Mouse (Mus musculus) embryonic stem cell, embryonic (primary cell): Measurements from ENCODE around the gene Cbr2.

Experiments used
- CTCF ChIA-PET, 4 experiments: fragments of 300-600 bp in 2 of 4; fragments of 350-600 bp in 2 of 4; sonication (Branson Sonifier 250); formaldehyde crosslinking; loops; one replicate each; lab custom pipeline; 2022; ENCODE audit warnings: inconsistent platforms in 2 of 4; lab: Charles Lee
- POLR2A ChIA-PET, 4 experiments: fragments of 300-600 bp in 2 of 4; fragments of 350-600 bp in 2 of 4; sonication (Branson Sonifier 250); formaldehyde crosslinking; loops; one replicate each; lab custom pipeline; 2022; ENCODE audit warnings: antibody characterized with exemption in 4 of 4, inconsistent platforms in 1 of 4; lab: Charles Lee

Gene Cbr2

DNA sequence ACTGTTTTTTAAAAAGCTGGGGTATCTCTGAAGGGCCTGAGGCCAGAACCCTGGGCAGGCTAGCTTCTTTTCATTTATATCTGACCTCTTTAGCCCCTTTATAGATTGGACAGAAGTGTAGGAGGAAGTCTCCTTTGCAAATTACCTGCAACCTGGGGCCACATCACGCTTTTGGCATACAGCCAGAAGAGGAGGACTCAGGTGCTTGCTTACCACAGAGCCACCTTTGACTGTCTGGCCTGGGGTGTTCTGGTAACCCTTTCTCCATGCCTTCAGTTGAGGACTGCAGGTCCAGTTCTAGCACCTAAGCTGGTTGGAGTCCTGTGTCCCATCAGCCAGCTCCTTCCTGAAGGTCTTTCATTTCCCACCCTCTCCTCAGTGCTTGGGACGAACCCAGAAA is 22.4 kb downstream of the Cbr2 start:
- CTCF ChIA-PET = interaction anchor here (0.5 to 4.4 kb wide), 17 partner anchors 11 to 550 kb away, joined by 3 to 28 read pairs (median 4); partner anchors contain the start of genes Narf (in 1 of the 4), Notum (in 1 of the 4) and Rac3 (in 1 of the 4)
- POLR2A ChIA-PET = interaction anchor here in 3 of 4 experiments (0.6 to 29.7 kb wide), 25 partner anchors 9 to 437 kb away, joined by 3 to 509 read pairs (median 6); partner anchors contain the start of genes Pycr1 (in 2 of the 3), Aspscr1 (in 1 of the 3), Mafg (in 1 of the 3) and Mrpl12 (in 1 of the 3)

DNA sequence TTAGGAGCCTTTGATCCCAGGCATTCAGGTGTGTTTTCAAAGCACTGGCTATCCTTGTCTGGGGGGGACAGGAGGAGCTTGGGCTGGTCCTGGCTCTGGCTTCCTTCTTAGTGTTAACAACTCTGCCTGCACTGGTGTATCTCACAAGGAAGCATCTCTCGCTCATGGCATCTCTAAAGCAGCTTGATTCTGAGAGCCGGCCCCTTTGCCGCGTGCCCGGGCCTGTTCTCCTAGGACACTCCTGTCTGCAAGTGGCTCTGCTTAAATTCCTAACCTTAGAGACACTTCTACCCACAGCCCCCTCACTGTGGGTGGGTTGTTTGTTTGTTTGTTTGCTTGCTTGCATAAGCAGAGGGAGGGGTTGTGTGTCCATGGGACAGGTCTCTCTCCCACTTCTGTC is 23.9 kb downstream of the Cbr2 start:
- POLR2A ChIA-PET = interaction anchor here (0.6 to 29.7 kb wide), 29 partner anchors 9 to 372 kb away, joined by 3 to 509 read pairs (median 4); partner anchors contain the start of genes Pycr1 (in 2 of the 4), Rac3 (in 2 of the 4), Aspscr1 (in 1 of the 4) and Mafg (in 1 of the 4)
- CTCF ChIA-PET = interaction anchor here in 2 of 4 experiments (0.8 to 4.4 kb wide), 5 partner anchors 11 to 69 kb away, joined by 3 to 28 read pairs (median 10); no protein-coding TSS in a partner anchor

DNA sequence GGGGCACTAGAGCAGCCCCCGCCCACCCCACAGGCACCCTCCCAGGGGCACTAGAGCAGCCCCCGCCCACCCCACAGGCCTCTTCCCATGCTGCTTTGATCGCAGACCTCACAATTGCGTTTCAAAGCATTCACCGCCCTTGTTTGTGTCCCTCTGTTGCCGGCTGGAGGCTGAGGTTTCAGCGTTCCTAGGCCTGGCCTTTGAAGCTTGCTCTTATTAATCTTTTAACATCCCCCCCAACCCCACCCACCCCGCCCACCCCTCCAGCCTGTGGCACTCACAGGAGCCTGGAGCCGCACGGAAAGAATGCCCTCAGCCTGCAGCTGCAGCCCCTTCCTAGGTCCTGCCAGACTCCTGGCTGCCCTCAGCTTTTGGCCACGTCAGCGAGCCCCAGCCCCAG is 24.7 kb downstream of the Cbr2 start:
- CTCF ChIA-PET = interaction anchor here (0.7 to 2.6 kb wide), 12 partner anchors 10 to 396 kb away, joined by 3 to 12 read pairs (median 5); no protein-coding TSS in a partner anchor
- POLR2A ChIA-PET = interaction anchor here in 3 of 4 experiments (0.8 to 29.7 kb wide), 25 partner anchors 9 to 439 kb away, joined by 3 to 509 read pairs (median 6); partner anchors contain the start of genes Mafg (in 2 of the 3), Pycr1 (in 2 of the 3), Aspscr1 (in 1 of the 3) and Mrpl12 (in 1 of the 3)

GRCm38 (mm10) chr11:120706120-120706519 is 25.8 kb downstream of the Cbr2 start:
- POLR2A ChIA-PET = interaction anchor here in 2 of 4 experiments (0.6 to 29.7 kb wide), 25 partner anchors 8 to 815 kb away, joined by 3 to 509 read pairs (median 4); partner anchors contain the start of genes Pycr1 (in 2 of the 2), Aspscr1 (in 1 of the 2), Cenpx (in 1 of the 2) and Lrrc45 (in 1 of the 2)

GRCm38 (mm10) chr11:120704486-120705325 is 27.2 kb downstream of the Cbr2 start:
- CTCF ChIA-PET = interaction anchor here (0.6 to 2.6 kb wide), 16 partner anchors 9 to 250 kb away, joined by 3 to 7 read pairs (median 4); partner anchors contain the start of genes Cenpx (in 1 of the 4), Dcxr (in 1 of the 4) and Lrrc45 (in 1 of the 4)
- POLR2A ChIA-PET = interaction anchor here (0.5 to 29.7 kb wide), 31 partner anchors 9 to 443 kb away, joined by 3 to 509 read pairs (median 4); partner anchors contain the start of genes Pycr1 (in 3 of the 4), Cenpx (in 2 of the 4), Lrrc45 (in 2 of the 4) and Mafg (in 2 of the 4)

More at GRCm38 (mm10) chr11:120706120-120706519, 25.8 kb downstream of the Cbr2 start:
- CTCF ChIA-PET = interaction anchor here in 3 of 4 experiments (0.7 to 2.6 kb wide), 17 partner anchors 9 to 440 kb away, joined by 3 to 12 read pairs (median 3); partner anchors contain the start of genes Sirt7 (in 1 of the 3) and Tex19.1 (in 1 of the 3)

DNA sequence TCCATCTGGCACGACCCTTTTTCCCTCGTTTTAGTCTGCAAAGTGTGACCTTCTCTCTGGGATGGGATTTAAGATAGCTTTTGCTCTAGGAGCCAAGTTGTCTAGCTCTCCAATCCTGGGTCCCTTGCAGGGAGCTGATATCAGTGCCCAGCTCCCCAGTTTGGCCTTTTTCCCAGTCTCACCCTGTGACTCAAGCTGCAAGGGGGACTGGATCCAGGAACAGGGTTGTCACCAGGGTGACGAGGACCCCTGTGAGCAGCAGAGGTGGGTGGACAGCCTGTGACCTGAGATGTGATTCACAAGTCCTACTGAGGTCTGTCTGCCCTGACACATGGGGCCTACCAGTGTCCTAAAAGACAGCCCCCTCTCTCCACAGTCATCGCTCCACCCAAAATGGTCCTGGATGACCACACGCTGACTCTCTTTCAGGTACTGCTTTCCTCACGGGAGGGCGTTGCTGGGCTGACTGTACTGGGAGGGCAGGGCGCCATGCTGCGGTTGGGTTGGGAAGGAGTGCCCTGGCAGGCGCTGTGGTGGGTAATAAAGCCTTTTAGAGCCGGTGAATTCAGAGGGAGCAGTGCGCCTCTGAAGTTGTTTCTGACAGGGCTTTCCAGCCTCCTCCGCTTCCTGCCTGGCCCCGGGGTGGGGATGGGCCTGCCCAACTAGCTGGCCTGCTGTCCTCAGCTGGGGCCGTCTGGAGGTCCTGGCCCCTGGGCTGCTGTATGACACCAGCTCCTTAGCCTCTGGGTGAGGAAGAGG is 28.0 kb downstream of the Cbr2 start:
- ChIA-PET CTCF (interaction anchor here in 3 of 4 experiments (0.6 to 1.5 kb wide), 10 partner anchors 10 to 258 kb away, joined by 3 to 5 read pairs (median 4); partner anchors contain the start of genes Cenpx (in 1 of the 3), Dcxr (in 1 of the 3) and Lrrc45 (in 1 of the 3)), POLR2A (interaction anchor here in 3 of 4 experiments (0.7 to 29.7 kb wide), 22 partner anchors 10 to 444 kb away, joined by 3 to 509 read pairs (median 4); partner anchors contain the start of genes Pycr1 (in 3 of the 3), Aspscr1 (in 2 of the 3), Rac3 (in 2 of the 3) and Cenpx (in 1 of the 3))

GRCm38 (mm10) chr11:120697741-120698140 is 34.2 kb downstream of the Cbr2 start:
- CTCF ChIA-PET = interaction anchor here (0.5 to 1.5 kb wide), 11 partner anchors 8 to 102 kb away, joined by 3 to 5 read pairs (median 3); no protein-coding TSS in a partner anchor
- POLR2A ChIA-PET = interaction anchor here in 3 of 4 experiments (0.5 to 29.7 kb wide), 12 partner anchors 11 to 723 kb away, joined by 3 to 509 read pairs (median 3); partner anchors contain the start of genes Cenpx (in 2 of the 3), Lrrc45 (in 2 of the 3) and Aspscr1 (in 1 of the 3)

DNA sequence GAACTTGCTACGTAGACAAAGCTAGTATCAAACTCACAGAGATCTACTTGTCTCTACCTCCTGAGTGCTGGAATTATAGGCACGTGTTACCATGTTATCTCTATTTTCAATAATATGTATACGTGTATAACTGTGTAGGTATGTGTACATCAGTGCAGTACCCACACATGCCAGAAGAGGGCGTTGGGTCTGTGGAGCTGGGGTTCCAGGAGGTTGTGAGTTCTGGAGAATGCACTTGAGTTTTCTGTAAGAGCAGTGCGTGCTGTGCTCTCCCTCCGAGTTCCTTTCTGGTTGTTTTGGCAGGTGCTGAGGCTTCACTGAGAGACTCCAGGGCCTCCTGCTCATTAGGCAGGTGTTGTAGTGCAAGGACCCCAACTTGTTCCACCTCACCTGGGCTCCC is 35.3 kb downstream of the Cbr2 start:
- POLR2A ChIA-PET = interaction anchor here (0.6 to 29.7 kb wide), 14 partner anchors 9 to 212 kb away, joined by 3 to 509 read pairs (median 4); partner anchors contain the start of genes Aspscr1 (in 2 of the 4), Pycr1 (in 2 of the 4), Mafg (in 1 of the 4) and Mrpl12 (in 1 of the 4)

GRCm38 (mm10) chr11:120695641-120696040 is 36.3 kb downstream of the Cbr2 start:
- ChIA-PET CTCF (interaction anchor here in 3 of 4 experiments (0.9 to 1.9 kb wide), 6 partner anchors 8 to 178 kb away, joined by 3 to 5 read pairs (median 4); no protein-coding TSS in a partner anchor), POLR2A (interaction anchor here in 3 of 4 experiments (0.6 to 34.4 kb wide), 13 partner anchors 8 to 260 kb away, joined by 3 to 509 read pairs (median 3); partner anchors contain the start of genes Aspscr1 (in 2 of the 3), Cenpx (in 1 of the 3), Lrrc45 (in 1 of the 3) and Mrpl12 (in 1 of the 3))

More for the DNA sequence above, 35.3 kb downstream of the Cbr2 start:
- CTCF ChIA-PET = interaction anchor here (0.6 to 1.9 kb wide), 17 partner anchors 9 to 207 kb away, joined by 3 to 5 read pairs (median 3); partner anchors contain the start of genes Cenpx (in 1 of the 4) and Lrrc45 (in 1 of the 4)

GRCm38 (mm10) chr11:120695184-120695583 is 36.7 kb downstream of the Cbr2 start:
- CTCF ChIA-PET = interaction anchor here in 1 of 4 experiments (1.6 to 1.9 kb wide), 2 partner anchors 18 to 25 kb away, joined by 5 to 6 read pairs; no protein-coding TSS in a partner anchor
- POLR2A ChIA-PET = interaction anchor here in 2 of 4 experiments (0.6 to 34.4 kb wide), 7 partner anchors 9 to 123 kb away, joined by 3 to 509 read pairs (median 4); partner anchors contain the start of genes Aspscr1 (in 2 of the 2), Cenpx (in 1 of the 2), Lrrc45 (in 1 of the 2) and P4hb (in 1 of the 2)

DNA sequence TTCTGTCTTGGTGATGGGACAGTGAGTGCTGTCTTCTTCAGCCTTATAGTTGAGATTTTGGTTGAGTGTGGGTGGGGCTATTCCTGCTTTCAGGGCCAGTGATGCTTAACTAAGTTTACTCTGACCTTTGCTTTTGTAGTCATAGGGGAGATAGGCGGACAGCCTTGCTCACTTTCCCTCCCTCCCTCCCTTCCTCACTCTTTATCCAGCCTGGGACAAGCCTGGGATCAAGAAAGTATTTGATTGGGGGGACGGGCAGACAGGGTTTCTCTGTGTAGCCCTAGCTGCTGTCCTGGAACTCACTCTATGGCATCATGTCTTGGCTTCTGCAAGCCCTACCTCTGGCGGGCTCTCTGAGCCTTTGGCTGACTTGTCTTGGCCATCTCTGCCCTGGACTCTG is 38.5 kb downstream of the Cbr2 start:
- CTCF ChIA-PET = interaction anchor here in 2 of 4 experiments (0.6 to 1.9 kb wide), 4 partner anchors 17 to 34 kb away, joined by 3 to 6 read pairs (median 4); partner anchors contain the start of genes Cenpx (in 1 of the 2) and Lrrc45 (in 1 of the 2)
- POLR2A ChIA-PET = interaction anchor here in 2 of 4 experiments (0.7 to 34.4 kb wide), 6 partner anchors 10 to 61 kb away, joined by 3 to 509 read pairs (median 5); partner anchors contain the start of genes Aspscr1 (in 1 of the 2), Cenpx (in 1 of the 2) and Lrrc45 (in 1 of the 2)

DNA sequence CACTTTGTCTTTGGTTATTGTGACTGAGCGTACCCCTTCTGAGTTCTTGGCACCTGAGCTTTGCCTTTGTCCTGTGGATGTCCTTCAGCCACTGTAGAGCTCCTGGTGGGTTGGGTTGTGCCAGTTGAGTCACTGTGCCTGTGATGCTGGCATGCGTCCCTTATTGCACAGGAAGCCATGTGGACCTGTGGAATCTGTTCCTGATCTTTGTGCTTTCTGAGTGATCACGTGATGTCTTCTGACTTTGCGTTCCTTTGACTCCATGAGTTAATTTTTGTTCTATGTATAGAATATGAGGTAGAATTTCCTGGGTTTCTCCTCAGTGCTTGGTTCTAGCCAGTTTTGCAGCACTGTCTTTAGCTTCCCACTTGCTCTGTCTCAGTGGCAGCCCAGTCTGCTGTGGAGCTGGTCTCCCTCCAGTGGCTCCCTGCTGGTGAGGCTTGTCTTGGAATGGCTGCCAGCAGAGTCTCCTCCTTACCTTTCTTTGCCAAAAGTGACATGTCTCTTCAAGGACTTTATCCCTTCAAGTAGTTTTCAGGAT is 39.4 kb downstream of the Cbr2 start:
- POLR2A ChIA-PET = interaction anchor here in 2 of 4 experiments (0.8 to 34.4 kb wide), 7 partner anchors 11 to 55 kb away, joined by 3 to 509 read pairs (median 6); partner anchors contain the start of genes Aspscr1 (in 1 of the 2), Cenpx (in 1 of the 2), Lrrc45 (in 1 of the 2) and Pycr1 (in 1 of the 2)

DNA sequence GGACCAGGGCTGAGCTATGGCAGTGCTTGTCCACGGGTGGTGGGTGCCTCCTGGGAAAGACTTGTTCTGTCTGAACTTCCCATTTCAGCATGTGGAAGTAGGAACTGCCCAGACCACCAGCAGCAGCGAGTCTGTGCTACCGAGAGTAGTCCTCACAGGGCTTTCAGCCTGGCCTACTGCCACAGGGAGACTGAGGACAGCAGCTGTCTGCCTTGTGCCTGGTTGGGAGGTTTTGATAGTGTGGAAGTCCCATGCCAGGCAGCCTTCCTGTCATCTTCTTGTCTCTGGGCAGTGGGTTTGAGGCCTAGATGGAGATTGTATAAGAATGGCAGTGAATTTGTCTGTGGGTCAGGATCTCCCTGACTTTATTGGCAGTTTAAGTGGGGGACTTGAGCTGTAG is 42.5 kb downstream of the Cbr2 start:
- ChIA-PET POLR2A (interaction anchor here in 3 of 4 experiments (0.5 to 34.4 kb wide), 13 partner anchors 9 to 114 kb away, joined by 3 to 509 read pairs (median 5); partner anchors contain the start of genes Pycr1 (in 3 of the 3), Aspscr1 (in 1 of the 3), Cenpx (in 1 of the 3) and Lrrc45 (in 1 of the 3)), CTCF (interaction anchor here in 3 of 4 experiments (0.8 to 1.7 kb wide), 4 partner anchors 11 to 87 kb away, joined by 3 to 4 read pairs (median 3); partner anchors contain the start of gene Pycr1 (in 1 of the 3))

More for the DNA sequence above, 39.4 kb downstream of the Cbr2 start:
- CTCF ChIA-PET = interaction anchor here in 1 of 4 experiments (1.5 to 1.9 kb wide), 3 partner anchors 18 to 33 kb away, joined by 4 to 6 read pairs (median 4); partner anchors contain the start of genes Cenpx and Lrrc45

- POLR2A ChIA-PET = interaction anchor here in 2 of 4 experiments (0.6 to 34.4 kb wide), 9 partner anchors 9 to 606 kb away, joined by 3 to 509 read pairs (median 5); partner anchors contain the start of genes Cenpx (in 1 of the 2), Lrrc45 (in 1 of the 2) and Notum (in 1 of the 2)
Measured at GRCm38 (mm10) chr11:120686650-120687272, 45.2 kb downstream of the Cbr2 start.

More at GRCm38 (mm10) chr11:120686650-120687272, 45.2 kb downstream of the Cbr2 start:
- CTCF ChIA-PET = interaction anchor here in 1 of 4 experiments (1.6 kb wide), 1 partner anchor 10 kb away, joined by 4 read pairs; no protein-coding TSS in a partner anchor
